Mouse (Mus musculus) kidney, postnatal 4 days (tissue): ENCODE data around the gene Gna11.

Source experiments
- DNase-seq, 2 experiments: peaks; one replicate each; pipeline ENCODE4 v3.0.0; 2021; ENCODE audit warnings: mixed read lengths in 2 of 2

The Gna11 gene

GRCm38 (mm10) chr10:81502658-81503057, 42.3 kb downstream of the Gna11 start:
- DNase-seq = peak; percentile 93 to 95

DNA sequence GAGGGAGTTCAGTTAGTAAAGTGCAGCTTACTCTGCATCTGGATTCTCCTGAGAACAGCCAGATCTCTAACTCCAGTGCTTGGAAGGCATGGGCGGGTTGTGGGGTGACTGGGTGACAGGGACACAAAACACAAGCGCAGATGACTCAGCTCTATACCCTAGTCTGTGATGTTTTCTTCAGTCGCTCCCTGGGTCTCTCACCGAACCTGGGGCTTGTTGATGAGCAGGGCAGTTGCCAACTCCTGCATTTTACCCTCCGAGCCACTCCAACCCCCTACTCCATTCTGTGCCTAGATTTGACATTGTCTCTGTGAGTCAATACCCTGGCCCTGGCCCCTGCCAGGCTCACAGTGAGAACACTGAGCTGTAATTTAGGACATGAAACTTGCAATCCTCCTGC, 43.1 kb downstream of the Gna11 start:
- no peak for DNase-seq

DNA sequence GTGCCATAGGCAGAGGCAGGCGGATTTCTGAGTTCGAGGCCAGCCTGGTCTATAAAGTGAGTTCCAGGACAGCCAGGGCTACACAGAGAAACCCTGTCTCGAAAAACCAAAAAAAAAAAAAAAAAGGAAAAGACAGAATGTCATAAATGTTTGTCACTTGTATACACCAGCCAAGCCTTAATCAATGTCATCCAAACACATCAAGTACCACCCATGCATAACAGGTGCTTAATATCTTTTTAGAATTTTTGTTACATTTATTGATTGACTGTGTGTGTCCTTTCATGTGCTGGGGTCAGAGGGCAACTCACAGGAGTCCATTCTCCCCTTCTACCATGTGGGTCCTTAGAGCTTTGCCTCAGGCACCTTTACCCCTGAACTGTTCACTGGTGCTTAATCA, 45.0 kb downstream of the Gna11 start, which contains the start of gene S1pr4:
TSS of gene S1pr4 (minus strand) at position 101 of the 400 bp plus-strand sequence.
- DNase-seq = no peak

- no peak for DNase-seq
These were observed 45.6 kb downstream of the Gna11 start for GRCm38 (mm10) chr10:81499250-81499901.

DNA sequence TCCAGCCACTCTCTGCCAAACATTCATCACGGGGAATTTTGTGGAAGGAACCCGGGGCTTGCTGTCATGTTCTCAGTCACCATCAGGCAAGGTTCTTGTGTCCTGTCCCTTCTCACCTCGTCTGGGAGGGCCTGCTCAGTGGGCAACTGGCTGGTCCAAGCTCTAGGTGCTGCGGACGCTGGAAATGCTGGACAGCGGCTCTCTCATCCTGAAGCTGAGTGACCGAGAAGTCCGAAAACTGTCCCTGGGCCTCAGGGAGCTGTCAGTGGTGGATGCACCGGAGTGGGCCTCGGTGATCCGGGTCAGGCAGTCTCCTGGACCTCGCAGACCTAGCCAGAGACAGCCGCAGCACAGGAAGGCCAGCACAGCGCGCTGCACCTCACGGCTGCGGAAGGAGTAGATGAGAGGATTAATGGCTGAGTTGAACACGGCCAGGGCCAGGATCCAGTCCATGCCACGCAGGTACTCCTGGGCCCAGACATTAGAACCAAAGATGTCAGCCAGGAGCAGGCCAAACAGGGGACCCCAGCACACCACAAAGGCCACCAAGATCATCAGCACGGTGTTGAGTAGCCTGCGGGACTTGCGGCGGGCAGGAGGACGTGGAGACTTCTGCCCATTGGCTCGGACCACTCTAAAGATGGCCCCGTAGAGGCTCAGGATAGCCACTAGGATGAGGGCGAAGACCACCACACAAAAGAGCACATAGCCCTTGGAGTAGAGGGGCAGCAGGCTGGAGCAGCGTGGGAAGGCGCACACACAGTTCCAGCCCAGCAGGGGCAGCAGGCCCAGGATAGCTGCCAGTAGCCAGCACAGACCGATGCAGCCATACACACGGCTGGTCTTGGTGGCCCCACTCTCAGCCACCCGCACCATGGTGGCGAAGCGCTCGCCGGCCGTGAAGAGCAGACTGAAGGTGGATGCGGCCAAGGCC, 46.4 kb downstream of the Gna11 start:
- DNase-seq = no peak

DNA sequence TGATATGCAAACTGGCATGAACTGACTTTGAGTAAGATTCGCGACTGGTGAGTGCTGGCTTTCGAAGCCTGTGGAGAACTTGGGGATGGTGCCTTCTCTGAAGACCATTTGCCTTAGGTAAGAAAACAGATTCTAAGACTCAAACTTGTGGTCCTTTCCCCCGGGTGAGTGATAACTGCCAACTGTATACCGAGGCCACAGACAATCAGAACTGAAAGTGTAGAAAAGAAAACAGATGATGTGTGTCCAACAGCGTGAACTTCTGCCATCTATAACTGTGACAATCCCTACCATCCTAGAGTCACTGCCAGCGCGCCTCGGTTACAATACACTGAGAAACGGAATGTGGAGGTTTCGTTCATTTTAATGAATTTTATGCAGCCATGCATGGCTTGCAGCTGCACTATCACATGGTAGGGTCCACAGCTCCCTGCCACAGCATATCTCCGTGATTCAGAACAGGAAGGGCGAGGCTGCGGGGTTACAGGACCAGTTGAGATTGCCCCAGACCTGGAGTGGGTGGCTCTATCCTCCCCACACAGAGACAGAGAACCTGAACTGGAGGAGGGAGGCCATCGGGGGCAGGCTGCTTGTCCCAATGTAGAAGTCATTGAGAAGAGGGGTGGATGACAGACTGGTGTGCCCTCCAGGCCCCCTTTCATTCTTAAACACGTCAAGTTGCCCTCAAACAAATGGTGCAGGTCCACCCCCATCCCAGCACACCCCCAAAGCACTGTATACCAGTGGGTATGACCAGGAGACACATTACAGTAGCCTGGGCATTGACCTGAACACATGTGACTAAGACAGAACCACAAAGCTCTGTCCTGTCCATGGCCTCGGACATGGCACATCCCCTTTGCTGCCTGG, 47.4 kb downstream of the Gna11 start:
- DNase-seq = no peak

GRCm38 (mm10) chr10:81496969-81497368, 48.0 kb downstream of the Gna11 start:
- no peak for DNase-seq

DNA sequence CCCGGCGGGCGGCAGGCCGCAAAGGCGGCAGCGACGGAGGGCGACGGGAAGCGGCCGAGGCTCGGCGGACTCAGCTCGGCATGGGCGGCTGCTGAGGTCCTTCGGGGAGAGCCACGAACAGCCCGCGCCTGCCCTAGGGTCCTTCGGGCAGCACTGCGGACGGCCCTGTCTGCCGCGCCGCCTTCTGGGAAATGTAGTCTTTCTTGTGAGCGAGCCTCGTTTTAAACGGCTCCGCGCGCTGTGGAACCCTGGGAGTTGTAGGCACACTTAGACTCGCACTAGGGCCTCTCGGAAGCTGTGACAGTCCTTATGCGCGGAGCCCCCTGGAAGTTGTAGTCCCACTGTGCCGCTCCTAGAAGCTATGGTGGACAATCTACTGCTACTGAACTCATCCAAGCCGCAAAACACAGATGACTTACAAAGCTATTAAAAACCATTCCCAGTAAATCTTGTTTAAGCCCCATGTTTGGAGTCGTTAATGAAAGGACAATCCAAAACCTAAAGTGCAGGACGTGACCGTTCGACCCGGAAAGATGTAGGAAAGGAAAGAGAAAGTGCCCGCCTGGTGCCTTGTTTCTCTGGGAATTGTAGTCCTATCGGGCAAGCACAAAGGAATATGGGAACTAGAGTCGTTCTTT, 48.6 kb downstream of the Gna11 start, which contains the start of gene Ncln:
TSS of gene Ncln (minus strand) at position 129 of the 638 bp plus-strand sequence.
- peak; percentile 98 to 99 for DNase-seq

DNA sequence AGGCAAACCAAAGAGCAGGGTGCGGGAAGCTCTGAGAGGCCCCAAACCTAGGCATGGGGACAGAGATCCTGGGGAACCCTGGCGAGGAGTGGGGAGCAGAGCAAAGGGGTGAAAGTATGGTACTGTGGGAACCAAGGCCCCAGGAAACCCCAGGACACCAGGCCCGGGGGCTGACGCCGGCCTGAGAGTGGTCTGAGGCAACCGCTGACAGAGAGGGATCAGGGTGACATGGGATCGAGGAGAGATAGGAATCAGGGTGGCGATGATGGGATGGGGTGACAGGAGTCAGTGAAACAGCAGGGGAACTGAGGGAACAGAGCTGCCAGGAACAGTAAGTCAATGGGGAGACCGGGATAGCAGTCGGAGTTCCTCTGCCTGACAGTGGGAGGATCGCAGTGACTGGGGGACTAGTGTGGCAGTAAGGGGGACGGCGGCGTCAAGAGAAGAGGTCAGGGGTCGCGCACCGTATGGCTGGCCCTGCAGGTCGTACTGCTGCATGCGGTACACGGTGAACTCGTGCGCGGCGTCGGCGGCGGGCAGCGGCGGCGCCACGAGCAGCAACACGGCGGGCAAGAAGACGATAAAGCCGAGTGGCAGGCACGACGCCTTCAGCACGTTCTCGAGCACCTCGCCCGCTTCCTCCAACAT, 49.2 kb downstream of the Gna11 start:
- peak in 1 of 2 experiments; percentile 24 for DNase-seq

DNA sequence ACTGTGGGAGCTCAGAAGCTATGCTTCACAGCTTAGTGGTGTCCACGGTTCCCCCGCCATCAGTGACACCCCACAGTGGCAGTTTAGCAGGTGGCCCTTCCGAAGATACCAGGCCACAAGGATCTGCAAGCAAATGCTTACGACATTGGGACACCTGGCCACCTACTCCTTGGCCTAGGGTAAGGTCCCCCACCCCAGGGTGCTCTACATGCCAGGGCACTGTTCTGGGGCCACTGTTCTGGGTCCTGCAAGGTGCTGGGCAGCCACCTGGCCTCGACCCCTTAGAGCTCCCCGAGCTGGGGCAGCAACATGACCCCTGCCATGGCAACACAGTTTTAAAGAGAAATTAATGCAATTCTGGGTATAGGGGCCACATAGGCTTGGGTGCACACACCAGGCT, 49.8 kb downstream of the Gna11 start:
- DNase-seq = no peak

DNA sequence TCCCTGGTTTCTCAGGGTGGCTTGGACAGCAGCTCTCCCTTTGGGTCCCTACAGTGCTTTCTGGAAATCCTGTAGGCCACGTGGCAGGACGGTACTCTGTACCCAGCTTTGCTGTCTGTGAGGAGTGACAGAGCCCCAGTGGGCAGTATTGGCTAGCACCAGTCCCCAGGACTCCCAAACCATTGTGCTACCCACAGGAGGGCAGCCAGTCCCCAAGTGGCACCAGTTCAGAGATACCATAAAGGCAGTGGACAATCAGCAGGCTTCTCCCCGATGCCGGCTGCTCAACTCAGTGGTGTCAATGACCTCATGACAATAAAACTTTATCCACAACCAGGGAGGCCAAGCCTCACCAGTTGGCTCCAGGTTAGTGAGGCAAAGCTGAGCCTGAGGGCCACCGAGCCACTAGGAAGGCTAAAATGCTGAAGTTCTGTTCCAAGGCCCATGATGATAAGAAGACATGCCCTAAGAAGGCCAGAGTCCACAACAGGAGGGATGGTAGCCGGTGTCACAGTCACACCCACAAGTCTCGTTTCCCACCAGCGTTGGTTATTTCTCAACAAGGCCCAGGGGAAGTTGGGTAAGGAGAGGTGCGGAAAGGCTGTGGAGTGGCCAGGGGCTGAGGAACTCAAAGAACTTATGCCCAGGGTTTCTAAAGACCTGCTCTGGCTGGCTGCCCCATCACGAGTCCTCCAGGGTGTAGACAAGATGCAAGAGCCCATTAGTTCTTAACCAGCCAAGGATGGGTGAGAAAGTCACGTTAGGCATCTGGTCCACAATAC, 50.5 kb downstream of the Gna11 start:
- no peak for DNase-seq

DNA sequence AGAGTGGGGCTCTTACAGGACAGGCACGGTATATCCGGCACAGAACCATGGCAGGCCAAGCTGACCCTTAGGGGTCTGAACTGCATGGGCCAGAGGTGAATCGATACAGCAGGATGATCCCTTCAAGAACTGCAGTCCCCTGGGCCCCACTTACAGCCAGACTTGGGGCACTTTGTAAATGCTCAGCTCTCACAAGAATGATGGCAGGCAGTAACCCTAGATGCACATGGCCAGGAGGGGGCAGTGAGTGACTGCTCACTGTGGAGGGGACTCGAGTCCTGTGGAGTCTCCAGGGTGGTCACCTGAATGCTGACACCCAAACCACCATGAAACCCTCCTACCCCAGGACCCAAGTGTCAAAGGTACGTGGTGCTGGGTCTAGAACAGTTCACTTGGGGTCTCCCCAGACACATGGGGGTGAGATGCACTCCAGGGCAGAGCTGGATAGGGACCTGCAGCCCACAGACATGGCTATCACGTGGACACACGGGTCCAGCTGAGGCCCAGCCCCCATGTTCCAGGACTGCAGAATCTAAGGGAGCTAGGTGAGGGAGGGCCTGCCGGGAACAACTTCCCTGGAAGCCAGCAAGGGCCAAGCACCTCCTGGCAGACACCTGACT, 51.3 kb downstream of the Gna11 start:
- peak in 1 of 2 experiments; percentile 45 for DNase-seq

DNA sequence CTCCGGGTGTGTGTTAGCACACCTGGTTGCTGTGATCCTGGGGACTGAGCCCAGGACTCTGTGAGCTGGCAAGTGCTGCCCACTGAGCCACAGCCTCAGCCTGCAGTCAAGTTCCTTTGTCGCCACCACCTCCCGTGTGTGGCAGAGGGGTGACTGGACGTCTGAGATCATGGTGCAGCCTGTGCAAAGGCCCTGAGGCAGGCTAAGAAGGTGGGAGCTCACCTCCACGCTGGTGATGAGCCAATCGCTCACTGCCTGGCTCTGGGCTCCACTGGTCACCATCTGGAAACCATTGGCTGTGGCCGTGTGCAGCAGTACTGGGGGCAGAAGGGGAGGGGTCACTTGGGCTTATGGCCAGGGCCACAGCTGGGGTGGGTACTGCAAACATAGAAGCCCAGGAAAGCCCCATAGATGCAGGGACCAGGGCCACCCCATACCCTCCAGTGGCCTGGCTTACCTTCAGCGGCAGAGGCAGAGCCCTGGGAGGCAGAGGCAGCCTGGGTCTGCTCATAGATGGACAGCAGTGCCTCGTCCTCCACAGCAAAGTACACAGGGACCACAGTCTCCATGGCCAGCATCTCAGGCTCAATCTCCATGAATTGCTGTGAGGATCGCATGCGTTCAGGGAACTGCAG, 52.3 kb downstream of the Gna11 start:
- DNase-seq = no peak

DNA sequence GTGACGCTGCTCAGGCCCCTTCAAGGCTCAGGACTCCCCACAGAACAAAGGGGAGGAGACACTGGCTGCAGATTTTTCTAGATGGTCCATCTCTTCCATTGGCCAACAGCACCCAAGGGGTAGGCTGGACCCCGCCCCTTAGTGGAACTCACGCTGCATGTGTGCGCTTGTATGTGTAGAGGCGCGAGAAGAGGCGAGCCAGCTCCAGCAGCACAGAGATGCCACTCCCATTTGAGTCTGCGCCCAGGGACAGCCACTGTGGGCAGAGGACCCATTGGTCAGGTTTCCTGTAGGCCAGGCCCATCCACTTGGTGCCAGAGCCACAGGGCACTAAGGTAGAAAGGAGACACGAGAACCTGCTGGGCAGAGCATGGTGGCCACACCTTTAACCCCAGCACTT, 54.0 kb downstream of the Gna11 start:
- DNase-seq = no peak

DNA sequence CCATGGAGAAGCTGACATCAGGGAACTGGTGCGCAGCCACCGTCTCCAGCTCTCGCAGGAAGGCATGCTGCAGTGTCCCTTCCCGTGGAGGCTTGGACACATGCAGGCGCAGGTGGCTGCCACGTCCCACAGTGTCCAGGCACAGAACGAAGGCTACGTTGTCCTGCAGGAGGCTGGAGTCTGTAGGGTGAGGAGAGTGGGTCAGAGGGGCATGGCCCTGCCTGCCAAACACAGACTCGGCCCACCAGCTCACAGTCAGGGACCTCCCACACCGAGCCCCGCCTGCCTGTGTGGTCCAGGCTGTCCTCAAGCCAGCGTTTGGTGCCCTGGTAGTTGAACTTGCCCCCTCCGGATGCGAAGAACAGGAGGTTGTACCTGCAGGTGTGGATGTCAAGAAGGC, 55.0 kb downstream of the Gna11 start:
- DNase-seq = no peak

- no peak for DNase-seq
These were observed 56.9 kb downstream of the Gna11 start for GRCm38 (mm10) chr10:81488081-81488480.

DNA sequence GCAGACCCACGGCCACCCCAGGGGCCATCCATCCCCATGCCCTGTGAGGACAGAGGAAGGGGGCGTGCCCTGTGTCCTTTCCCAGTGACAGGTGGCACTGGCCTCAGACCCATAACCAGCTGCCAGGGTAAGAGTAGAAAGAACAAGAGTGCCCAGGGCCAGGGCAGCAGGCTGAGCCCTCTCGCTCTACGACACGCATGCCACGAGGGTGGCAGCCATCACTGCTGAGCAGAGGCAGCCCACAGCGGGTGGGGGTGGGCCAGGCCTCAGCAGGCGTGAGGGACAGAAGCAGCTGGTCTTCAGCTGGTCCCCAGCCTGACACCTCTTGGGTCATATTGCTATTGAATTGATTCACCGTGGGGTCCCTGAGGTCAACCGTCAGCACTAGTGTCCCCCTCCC, 58.5 kb downstream of the Gna11 start:
- DNase-seq = no peak

- no peak for DNase-seq
These were observed 59.4 kb downstream of the Gna11 start for GRCm38 (mm10) chr10:81485479-81486018.

- DNase-seq = peak in 1 of 2 experiments; percentile 35
These were observed 59.9 kb downstream of the Gna11 start for GRCm38 (mm10) chr10:81485060-81485449.
